Mouse (Mus musculus) NIH3T3 (cell line): ENCODE measurements around the gene Plekha1.
A peak's percentile ranks its signal among the peaks of the same experiment; 100 is the strongest.

ENCODE experiments used
- DNase-seq: peaks from one replicate; pipeline ENCODE4 v3.0.0-alpha.2; 2012; ENCODE audit warnings: low read depth

Gene Plekha1

DNA sequence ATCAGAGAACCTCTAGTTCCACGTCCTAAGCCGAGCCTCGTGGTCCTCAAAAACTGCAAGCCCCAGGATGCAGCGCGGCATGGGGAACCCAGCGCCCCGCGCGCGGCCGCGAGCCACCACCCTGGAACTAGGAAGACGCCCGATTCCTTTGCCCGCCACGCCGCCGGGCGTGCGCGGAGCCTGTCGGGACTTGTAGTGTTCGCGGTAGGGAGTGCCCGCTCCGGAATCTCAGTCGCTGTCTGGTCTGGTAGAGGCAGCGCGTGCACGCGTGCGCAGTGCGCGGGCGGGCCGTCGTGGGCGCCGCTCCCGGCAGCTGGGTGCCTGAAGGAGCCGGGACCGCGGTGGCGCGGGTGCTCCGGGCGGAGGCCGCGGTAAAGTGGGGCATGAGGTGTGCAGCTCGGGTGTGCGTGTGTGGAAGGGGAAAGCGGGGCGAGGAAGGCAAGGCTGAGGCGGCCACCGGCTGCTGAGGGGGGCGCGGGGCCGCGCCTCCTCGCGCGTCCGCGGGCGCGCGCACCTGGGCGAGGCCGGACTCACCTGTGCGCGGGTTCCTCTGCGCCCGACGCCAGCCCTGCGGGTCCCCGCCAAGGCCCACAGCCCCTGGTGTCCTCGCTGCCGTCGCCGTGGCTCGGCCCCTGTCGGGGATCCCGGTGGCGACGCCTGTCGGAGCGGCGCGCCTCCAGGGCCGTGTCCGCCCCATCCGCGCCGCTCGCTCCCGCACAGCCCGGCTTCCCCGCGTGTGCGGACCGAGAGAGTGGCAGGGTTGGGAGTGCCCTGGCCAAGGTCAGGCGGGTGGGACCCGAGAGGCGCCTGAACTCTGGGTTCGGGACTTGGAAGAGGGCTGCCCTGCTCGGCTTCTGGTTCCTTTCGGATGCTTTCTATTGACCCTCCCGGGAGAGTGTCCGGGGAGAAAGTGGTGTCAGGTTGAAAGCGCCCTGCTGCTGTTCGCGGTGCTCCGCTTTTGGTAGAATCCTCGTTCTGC, at the start of gene Plekha1:
Plekha1 (plus strand) TSS at position 144 of the 979 bp plus-strand sequence.
- peak; percentile 98 for DNase-seq

GRCm38 (mm10) chr7:130816243-130816642, 49.3 kb upstream of the Plekha1 start:
- no peak for DNase-seq

DNA sequence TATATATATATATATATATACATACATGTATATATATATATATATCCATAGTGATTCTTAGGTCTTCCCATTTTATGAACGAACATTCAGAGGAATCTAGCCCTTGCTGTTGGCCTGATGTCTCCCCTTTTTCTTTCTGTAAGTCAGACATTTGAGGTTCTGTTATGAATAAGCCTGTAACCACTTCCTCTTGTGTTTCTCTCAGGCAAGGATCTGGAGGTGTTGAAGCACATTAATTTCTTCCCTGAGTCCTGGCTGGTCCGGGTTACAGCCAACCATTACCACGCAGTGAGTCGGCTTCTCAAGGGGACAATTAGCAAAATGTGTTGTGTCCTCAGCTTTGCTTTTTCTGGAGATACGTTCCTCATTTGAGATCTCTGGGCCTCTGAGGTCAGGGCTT, 46.7 kb upstream of the Plekha1 start:
- peak; percentile 36 for DNase-seq

DNA sequence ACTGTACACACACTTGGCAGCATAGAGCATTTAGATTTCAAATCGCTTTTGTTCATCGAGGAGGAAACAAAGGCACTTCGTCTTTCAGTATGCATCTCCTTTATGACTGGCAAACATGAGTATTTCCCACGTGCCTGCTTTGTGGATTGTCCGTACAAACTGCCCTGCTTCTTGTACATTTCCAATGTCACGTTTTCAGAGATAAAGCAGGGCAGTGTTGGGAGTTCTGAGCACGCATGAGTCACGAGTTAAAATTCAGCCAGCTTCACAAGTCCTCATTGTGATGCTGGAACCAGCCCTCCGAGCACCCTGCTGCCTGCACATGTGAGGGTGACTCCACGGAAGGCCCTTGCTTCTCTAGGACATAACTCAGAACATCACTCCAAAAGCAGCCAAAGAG, 45.9 kb upstream of the Plekha1 start:
- peak; percentile 58 for DNase-seq

DNA sequence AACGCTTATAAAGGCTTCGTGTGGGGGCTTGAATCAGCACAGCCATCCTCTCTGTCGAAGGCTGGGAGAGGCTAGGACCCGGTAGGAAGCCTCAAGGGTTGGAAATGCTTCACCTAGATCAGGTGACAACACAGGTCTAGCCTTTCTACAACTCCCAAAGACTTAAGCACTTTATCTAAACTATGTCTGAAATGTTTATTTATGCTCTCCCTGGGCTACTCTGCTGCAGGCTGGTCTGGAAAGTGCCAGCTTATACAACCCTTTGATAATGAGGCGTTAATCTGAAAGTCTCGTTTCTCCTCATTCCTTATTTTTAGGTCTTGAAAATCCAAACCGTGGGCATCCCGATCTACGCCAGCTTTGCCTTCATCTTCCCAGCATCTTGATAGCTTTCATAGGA, 41.6 kb upstream of the Plekha1 start:
- no peak for DNase-seq

- DNase-seq: no peak
Measured at GRCm38 (mm10) chr7:130826343-130826742, 39.2 kb upstream of the Plekha1 start.

DNA sequence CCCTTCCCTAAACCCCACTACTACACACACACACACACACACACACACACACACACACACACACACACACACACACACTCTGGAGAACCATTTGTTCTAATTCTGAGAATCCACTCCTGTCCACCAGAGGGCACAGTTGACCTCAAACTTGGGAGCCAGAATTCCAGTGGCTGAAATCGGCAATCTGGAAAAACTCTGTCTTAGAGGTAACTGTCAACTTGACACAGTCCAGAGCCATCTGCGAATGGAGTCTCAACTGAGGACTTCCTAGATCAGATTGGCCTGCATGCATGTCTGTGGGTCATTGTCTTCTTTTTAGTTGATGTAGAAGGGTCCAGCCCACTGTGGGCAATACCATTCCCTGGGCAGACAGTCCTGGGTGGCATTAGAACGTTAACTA, 38.1 kb upstream of the Plekha1 start:
- peak; percentile 81 for DNase-seq

DNA sequence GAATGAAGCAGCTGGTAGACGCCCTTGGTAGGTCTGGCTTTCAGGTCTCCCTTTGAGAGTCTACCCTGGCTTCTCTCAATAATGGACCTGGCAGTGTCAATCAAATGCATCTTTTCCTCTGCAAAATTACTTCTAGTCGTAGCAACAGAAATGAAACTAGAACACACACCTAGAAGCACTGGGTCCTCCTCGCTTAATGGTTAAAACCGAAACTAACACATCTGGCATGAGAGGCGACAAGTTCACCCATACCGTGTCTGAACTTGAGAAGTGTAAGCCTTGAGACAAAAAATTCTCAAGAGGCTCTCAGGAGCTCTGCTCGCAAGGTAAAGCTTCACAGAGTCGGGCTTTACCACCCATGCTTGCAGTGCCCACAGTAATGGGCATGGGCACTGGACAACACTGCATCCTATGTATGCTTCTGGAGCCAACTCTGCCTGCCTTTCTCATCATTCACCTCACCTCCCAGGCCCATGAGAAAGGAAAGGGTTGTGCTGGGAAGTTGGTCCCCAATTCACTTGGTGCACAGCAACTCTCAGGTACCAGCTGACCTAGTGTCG, 37.6 kb upstream of the Plekha1 start:
- no peak for DNase-seq

DNA sequence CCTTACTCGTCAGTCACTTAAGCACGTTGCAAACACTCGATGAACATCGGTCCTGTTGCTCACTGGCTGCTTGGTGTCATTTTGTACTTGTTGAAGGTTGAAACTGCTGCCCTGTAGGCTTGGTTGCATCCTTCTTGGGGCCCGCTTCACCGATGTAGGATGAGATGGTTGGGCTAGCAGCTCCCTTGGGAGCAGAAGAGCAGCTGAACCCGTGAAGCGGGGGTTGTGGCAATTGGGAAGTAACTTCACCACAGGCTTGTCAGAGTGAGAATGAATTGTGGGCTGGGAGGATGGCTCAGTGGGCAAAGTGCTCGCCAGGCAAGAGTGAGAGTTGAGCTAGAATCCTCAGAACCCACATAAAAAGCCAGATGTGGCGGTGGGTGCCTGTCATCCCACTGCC, 37.1 kb upstream of the Plekha1 start:
- DNase-seq: no peak

DNA sequence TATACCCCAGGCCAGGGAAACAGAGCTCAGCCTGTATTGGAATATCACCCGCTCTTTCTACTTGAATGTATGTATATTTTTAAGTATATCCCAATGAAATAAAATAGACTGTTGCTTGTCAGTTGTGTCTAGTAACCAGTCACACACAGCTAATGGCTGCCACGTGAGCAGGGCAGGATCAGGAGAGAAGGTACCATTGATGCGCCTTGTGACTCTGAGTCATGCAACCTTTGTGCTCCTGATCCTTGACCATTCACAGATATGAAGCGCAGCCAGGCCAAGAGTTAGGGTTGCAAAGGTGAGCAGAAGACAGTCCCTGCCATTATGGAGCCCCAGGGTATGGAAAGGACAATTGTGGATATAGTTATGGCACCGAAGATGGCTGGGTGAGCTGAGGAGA, 34.0 kb upstream of the Plekha1 start:
- no peak for DNase-seq

- peak; percentile 90 for DNase-seq
Measured at GRCm38 (mm10) chr7:130834299-130834698, 31.3 kb upstream of the Plekha1 start.

DNA sequence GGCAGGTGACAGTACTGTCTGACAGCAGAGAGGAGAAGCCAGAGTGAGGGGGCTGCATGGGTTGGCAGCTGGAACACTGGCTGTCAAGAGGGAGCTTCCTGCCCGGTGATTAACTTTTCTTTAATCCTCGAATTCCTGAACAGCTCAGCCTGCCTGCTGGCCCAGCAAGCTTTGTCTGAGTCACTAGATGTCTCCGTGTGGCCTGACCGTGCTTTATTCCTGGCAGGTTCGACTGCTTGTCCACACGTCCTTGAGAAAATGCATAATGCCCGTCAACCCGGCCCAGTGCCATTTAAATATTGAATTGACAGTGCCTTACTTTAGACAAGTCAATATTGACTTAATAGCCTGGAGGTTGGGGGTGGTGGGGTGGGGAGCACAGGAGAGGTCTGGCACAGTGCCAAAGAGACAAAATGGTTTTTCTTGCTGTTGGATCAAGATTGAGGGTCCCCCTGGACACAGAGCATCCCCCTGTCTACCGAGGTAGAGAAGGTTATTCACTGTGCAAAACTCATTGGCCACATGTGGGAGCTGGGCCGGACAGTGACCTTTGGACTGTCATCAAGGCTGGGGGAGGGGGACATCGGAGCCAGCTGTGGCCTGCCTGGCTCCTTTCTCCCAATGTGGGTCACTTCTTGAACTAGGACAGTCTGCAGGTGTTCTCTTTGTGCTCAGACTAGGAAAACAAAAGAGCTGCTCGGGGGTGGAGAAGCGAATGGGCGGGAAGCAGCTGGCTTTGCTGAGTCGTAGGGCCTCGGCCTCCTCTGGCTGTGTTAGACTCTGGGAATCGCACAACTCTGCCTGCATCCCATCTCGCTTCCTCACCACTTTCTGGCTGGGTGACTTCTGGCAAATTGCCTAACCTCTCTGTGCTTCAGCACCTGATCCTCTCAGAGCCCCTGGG, 30.3 kb upstream of the Plekha1 start:
- DNase-seq: peak; percentile 80

- no peak for DNase-seq
Measured at GRCm38 (mm10) chr7:130836066-130836465, 29.5 kb upstream of the Plekha1 start.

GRCm38 (mm10) chr7:130837941-130838657, 27.5 kb upstream of the Plekha1 start:
- DNase-seq: no peak

GRCm38 (mm10) chr7:130838658-130839025, 26.9 kb upstream of the Plekha1 start:
- no peak for DNase-seq

GRCm38 (mm10) chr7:130839380-130840100, 26.0 kb upstream of the Plekha1 start:
- no peak for DNase-seq

GRCm38 (mm10) chr7:130847164-130847718, 18.3 kb upstream of the Plekha1 start:
- no peak for DNase-seq

DNA sequence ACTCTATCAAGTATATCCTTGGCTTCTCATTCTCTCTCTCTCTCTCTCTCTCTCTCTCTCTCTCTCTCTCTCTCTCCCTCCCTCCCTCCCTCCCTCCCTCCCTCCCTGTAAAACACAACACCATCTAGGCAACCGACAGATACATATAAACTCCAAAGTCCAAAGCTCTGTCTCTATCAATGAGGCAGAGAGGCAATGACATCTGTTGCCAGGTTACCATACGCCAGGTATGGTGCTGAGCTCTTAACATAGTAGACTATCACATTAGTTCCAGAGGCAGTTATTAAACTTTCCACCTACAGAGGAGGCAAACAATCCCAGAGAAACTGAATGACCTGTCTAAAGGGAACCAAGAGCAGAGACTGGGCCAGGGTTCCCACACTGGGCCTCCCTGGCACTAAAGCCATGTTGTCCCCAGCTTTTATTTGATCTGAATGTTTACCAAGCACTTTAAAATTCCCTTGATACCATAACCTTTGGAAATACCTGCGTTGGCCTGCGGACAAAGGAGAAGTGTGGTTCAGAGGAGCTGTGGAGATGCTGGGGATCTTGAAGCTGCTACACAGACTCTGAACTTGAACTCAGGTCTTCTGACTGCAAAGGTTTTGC, 10.8 kb upstream of the Plekha1 start:
- DNase-seq: no peak

GRCm38 (mm10) chr7:130855681-130856080, 9.9 kb upstream of the Plekha1 start:
- peak; percentile 45 for DNase-seq

- no peak for DNase-seq
Measured at GRCm38 (mm10) chr7:130857973-130858372, 7.6 kb upstream of the Plekha1 start.
